Mouse (Mus musculus) hematopoietic stem cell, adult 5-6 weeks (primary cell): Measurements from ENCODE around the gene 1700017B05Rik. TPM values are rescaled to one million over a fixed set of nuclear protein-coding genes. Genes with fewer than 3 reads are reported as not detected.

Source experiments
- total RNA-seq: library from RNA; stranded (forward); fragments of 172-1452, 232-1000 nt; gene quantifications from 2 replicates; pipeline ENCODE4 v1.2.3, GENCODE M21; 2017

Gene 1700017B05Rik
- total RNA-seq, 1 experiment from 2014 or later: 26.4 TPM

Other genes with a start within 250 kb of the 1700017B05Rik start
- 122 and 136 TPM in 2 replicates for gene Sin3a, start 190.6 kb downstream of the 1700017B05Rik start, total RNA-seq
- gene Man2c1, start 131.9 kb downstream of the 1700017B05Rik start, total RNA-seq: 42.8 and 58.5 TPM in 2 replicates
- gene Neil1, start 114.3 kb downstream of the 1700017B05Rik start, total RNA-seq: 4.1 and 5.8 TPM in 2 replicates
- gene Commd4, start 104.3 kb downstream of the 1700017B05Rik start, total RNA-seq: 50.9 and 121 TPM in 2 replicates
- gene Trcg1, start 26.1 kb downstream of the 1700017B05Rik start, total RNA-seq: not detected in 2 replicates
- 29.9 and 37.0 TPM in 2 replicates for gene Ppcdc, start 177.5 kb upstream of the 1700017B05Rik start, total RNA-seq
- gene Scamp5, start 205.4 kb upstream of the 1700017B05Rik start, total RNA-seq: 0.10 TPM in 1 of 2 replicates, not detected in the other
- not detected in 2 replicates for gene Rpp25, start 241.4 kb upstream of the 1700017B05Rik start, total RNA-seq